Mouse (Mus musculus) erythroblast, embryonic 14.5 days (primary cell): ENCODE data around the gene E2f8. TPM values are rescaled to one million over a fixed set of nuclear protein-coding genes. Genes with fewer than 3 reads are reported as not detected.

Experiments used
- H3K27me3 ChIP-seq: 2 replicates; pipeline ENCODE4 v1.6.1; 2012; ENCODE audit warnings: inconsistent platforms; ENCODE audit not compliant: control insufficient read depth
- H3K36me3 ChIP-seq: 2 replicates; pipeline ENCODE4 v1.6.1; 2012; ENCODE audit warnings: mild to moderate bottlenecking, inconsistent platforms; ENCODE audit not compliant: control insufficient read depth
- H3K4me1 ChIP-seq: 2 replicates; pipeline ENCODE4 v1.6.1; 2012; ENCODE audit warnings: inconsistent platforms; ENCODE audit not compliant: control insufficient read depth
- H3K4me3 ChIP-seq: replicated peaks from 2 replicates; pipeline ENCODE3; 2012; ENCODE audit warnings: moderate library complexity, mild to moderate bottlenecking, inconsistent platforms
- H3K9me3 ChIP-seq: 2 replicates; pipeline ENCODE4 v1.6.1; 2012; ENCODE audit warnings: low read length, inconsistent platforms, mixed read lengths; ENCODE audit not compliant: control insufficient read depth
- GATA1 ChIP-seq: IDR thresholded peaks from 2 replicates; pipeline ENCODE4 v1.6.1; 2012; ENCODE audit warnings: low read length, inconsistent platforms, mixed read lengths
- TAL1 ChIP-seq: IDR thresholded peaks from 3 replicates; pipeline ENCODE4 v1.6.1; 2012; ENCODE audit warnings: low read length, inconsistent platforms, mixed read lengths
- polyA plus RNA-seq: library from polyadenylated mRNA; stranded (reverse); fragments of >175 nt; gene quantifications from 2 replicates; pipeline ENCODE4 v1.2.3, GENCODE M21; 2012

The E2f8 gene
- polyA plus RNA-seq, 1 experiment = 19.5 TPM

DNA sequence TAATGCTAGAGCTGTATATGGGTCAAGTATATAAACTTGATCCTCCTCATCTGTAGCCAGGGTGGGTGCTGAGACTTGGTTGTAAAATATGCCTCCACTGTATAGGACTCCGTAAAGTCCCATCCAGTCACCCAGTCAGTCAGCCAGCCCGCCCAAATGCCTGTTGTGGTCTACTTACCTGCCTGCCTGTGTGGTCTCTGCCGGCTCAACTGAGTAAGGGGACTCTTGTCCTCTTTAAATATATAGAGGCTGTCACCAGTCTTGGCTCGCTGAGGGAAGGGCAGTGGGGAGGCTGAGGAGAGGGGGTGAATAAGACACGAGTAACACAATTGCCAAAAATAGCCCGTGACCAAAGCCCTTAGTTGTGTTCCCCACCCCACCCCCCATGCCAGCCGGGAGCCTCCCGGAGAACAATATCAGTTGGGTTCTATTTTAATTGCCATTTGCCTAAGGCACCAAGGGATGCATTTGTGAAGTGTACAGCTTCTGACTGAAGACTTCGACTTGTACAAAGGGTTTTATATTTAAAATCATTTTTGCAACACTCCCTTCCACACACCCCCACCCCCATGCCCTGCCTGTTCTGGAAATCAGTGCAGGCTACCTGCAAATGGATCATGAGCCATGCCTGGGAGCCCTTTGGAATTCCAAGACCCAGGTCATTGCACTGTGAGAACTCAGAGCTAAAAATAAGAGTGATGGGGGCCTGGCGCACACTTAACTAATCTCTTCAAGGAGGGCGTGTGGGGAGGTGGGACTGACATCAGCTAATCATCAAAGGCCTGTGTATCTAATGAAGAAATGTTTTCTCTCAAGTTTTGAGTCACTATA lies 33.4 kb downstream of the E2f8 start, which contains the start of gene Csrp3:
Csrp3 (minus strand) TSS at position 214 of the 831 bp plus-strand sequence.
- no peaks in the 10 kb centered on the region; the same call in 1 of the 2 replicates for H3K27me3 ChIP-seq
- no peaks in the 10 kb centered on the region for H3K36me3 ChIP-seq
- H3K4me3 ChIP-seq = no peak within 1 kb of the TSS
- no peaks in the 10 kb centered on the region for H3K9me3 ChIP-seq
- TF ChIP-seq GATA1 (no peak), TAL1 (no peak)
- peaks cover 7% of the 10 kb centered on the region for H3K4me1 ChIP-seq

DNA sequence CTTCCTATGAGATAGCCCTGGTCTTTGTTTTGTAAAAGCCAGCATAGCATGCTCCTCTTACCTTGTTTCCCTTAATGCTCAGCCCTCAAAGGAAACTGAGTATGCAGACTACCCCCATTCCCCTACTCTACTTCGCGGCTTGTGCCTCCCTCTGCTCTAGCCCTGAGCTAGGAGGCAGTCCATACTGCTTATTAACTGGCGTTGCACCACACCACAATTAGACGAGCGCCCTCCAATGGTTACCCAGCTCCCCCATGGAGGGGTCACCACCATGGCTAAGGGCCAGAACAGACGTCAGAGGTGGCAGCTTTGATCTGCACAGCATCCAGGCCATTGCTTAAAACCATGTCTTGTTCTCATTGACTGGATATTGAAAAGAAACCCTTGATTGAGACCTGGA lies 34.6 kb downstream of the E2f8 start:
- no peak overlapping the region for H3K4me3 ChIP-seq
- no peaks in the 10 kb centered on the region; the same call in 1 of the 2 replicates for H3K27me3 ChIP-seq
- no peaks in the 10 kb centered on the region for H3K36me3 ChIP-seq
- no peaks in the 10 kb centered on the region for H3K9me3 ChIP-seq
- TF ChIP-seq TAL1 (no peak), GATA1 (no peak)
- no peaks in the 10 kb centered on the region for H3K4me1 ChIP-seq

DNA sequence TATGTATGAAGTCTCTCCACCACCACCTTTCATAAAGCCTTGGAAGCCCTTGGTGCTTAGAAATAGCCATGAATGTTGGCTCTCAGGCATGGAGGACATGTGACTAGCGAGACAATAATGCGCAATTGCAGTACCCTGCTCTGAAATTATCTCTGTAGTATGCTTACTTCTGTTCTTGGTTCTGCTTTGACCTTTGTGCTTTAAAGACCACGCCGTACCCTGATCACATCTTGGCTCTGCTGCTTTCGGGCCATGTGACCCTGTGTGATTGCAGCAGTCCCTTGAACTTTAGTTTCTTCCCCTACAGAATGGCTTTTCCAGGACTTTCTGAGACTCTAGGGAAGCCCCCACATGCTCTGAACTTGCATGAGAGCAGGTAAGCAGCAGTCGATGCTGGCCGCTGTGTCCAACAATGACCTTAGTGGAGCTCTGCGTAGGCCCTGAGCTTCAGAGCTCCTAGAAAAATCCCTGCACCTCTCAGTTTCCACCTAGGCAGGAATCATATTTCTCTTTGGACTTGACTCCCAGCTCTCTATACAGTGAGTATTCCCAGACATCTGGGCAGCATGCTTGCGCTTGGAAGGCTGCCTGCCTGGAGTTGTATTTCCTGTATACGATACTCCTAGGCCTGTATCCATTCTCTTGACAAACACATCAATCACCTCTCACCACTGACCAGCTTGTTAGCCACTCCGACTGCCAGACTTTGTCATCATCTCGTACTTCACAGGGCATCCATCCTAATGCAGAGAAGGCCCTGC lies 36.0 kb downstream of the E2f8 start:
- Histone ChIP-seq H3K36me3 (no peaks in the 10 kb centered on the region), H3K27me3 (no peaks in the 10 kb centered on the region; the same call in 1 of the 2 replicates), H3K4me1 (no peaks in the 10 kb centered on the region), H3K9me3 (no peaks in the 10 kb centered on the region), H3K4me3 (no peak overlapping the region)
- TF ChIP-seq TAL1 (no peak), GATA1 (no peak)

DNA sequence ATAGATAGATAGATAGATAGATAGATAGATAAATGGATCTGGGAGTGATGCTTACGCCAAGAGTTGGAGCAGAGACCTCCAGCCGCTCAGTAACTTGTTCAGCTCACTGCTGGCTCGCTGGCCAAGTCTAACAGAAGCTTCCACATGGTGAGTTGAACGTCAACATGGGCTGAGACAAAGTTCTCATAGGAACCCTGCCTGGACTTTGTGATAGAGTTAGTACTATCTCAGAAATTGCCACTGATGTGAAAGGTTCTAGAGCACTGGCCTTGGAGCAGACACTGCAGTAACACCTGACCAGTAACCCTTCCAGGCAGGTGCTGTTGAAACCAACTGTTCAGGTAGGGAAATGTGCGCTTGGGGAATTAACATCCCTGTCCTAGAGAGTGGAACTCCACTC lies 37.9 kb downstream of the E2f8 start:
- TF ChIP-seq TAL1 = no peak
- no peak for TF ChIP-seq GATA1
- H3K4me3 ChIP-seq = no peak overlapping the region
- H3K4me1 ChIP-seq = no peaks in the 10 kb centered on the region
- no peaks in the 10 kb centered on the region for H3K36me3 ChIP-seq
- H3K27me3 ChIP-seq = no peaks in the 10 kb centered on the region; the same call in 1 of the 2 replicates
- no peaks in the 10 kb centered on the region for H3K9me3 ChIP-seq

DNA sequence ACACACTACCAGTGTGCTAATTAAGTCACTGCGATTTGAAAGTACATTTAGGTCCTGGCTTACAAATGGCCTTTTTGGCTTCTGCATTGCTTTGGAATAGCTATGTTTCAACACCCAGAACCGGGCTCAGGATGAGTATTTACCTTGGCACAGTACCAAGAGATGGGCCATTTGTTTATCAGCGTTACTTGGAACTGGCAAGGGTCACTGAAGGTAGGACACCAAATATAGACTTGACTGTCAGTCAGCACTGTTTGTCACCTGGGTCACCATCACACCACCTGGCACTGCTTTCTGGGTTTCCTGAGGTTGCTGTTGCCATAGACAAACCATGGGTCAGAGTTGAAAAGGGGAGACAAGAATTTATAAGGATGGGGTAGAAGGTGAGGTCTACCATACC lies 39.0 kb downstream of the E2f8 start:
- H3K4me1 ChIP-seq = no peaks in the 10 kb centered on the region

DNA sequence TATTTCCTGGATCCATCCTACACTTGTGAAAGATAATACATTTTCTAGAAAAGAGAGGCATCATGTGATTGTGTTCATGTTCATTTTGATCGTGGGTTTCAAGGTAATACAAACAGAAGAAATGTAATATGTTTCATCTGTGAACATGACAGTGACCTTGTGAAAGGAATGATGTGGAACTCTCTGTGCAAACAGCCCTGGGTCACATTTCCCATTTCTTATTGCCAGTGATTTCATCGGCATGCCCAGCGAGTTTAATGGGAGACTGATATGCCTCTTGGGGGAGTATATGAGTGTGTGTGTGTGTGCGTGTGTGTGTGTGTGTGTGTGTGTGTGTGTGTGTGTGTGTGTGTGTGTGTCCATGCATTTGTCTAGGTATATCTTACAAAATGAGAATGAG lies 39.9 kb downstream of the E2f8 start:
- no peaks in the 10 kb centered on the region for H3K36me3 ChIP-seq
- H3K4me1 ChIP-seq = no peaks in the 10 kb centered on the region
- TF ChIP-seq GATA1 = no peak
- TF ChIP-seq TAL1 = no peak
- no peaks in the 10 kb centered on the region for H3K9me3 ChIP-seq
- H3K27me3 ChIP-seq = no peaks in the 10 kb centered on the region
- H3K4me3 ChIP-seq = no peak overlapping the region

More for the DNA sequence above, 39.0 kb downstream of the E2f8 start:
- TF ChIP-seq GATA1 = no peak
- no peak for TF ChIP-seq TAL1
- H3K4me3 ChIP-seq = no peak overlapping the region
- H3K27me3 ChIP-seq = no peaks in the 10 kb centered on the region
- H3K36me3 ChIP-seq = no peaks in the 10 kb centered on the region
- no peaks in the 10 kb centered on the region for H3K9me3 ChIP-seq

DNA sequence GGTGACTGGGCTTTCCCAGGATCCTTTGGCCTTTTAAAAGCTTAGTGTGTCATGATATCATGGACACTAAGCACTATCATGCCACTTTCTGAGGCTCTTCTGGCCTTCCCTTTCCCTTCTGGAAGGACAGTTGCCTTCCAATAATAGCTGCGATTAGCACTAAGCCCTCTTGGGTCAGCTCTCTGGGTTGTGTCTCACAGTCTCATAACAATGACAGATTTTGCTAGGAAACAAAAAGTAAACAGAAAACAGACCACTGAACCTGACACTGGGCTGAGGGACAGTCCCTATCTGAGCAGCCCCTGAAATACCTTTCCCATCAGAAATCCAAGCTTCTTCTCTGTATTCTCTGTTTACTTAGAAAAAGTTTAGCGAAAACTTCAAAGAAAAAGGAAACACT lies 40.9 kb downstream of the E2f8 start:
- Histone ChIP-seq H3K27me3 (no peaks in the 10 kb centered on the region), H3K4me3 (no peak overlapping the region), H3K9me3 (no peaks in the 10 kb centered on the region), H3K4me1 (no peaks in the 10 kb centered on the region), H3K36me3 (no peaks in the 10 kb centered on the region)
- no peak for TF ChIP-seq TAL1
- no peak for TF ChIP-seq GATA1

DNA sequence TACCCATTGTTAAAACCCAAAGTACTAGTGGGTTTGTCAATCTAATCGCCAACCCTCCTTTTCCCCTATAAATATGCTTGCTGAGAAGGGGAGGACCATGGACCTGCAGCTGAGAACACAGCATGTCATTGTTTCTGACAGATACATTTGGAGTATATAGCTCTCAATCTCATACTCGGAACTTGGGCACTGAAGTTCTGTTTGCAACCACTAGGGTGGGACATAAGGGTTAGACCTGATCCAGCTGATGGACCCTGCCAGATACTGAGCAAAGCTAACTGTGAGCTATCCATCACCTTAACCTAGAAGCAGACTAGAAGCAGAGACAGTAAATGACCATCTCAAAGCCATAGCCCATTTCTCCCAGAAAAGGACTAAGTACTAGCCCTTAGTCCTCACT lies 43.0 kb downstream of the E2f8 start:
- H3K4me1 ChIP-seq = no peaks in the 10 kb centered on the region
- H3K9me3 ChIP-seq = no peaks in the 10 kb centered on the region
- H3K36me3 ChIP-seq = no peaks in the 10 kb centered on the region
- no peaks in the 10 kb centered on the region for H3K27me3 ChIP-seq
- TF ChIP-seq GATA1 (no peak), TAL1 (no peak)
- H3K4me3 ChIP-seq = no peak overlapping the region

DNA sequence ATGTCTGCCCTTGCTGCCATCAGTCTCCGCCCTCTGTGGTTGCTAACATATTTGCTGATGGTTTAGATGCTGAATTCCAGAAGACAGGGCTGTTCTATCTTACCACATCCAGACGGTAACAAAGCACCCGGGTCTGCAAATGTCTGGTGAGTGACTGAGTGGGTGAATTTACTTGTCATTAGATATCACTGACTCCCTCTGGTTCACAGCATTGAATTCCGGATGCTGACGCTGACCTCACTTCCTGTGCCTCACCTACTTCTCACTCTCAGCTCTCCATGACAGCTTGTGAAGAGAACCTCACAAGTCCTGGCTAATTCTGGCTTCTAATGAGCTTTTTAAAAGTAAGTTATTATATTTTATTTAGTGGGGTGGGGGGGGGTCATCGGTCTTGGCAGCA lies 44.4 kb downstream of the E2f8 start:
- Histone ChIP-seq H3K36me3 (no peaks in the 10 kb centered on the region), H3K9me3 (no peaks in the 10 kb centered on the region), H3K4me3 (no peak overlapping the region), H3K27me3 (no peaks in the 10 kb centered on the region), H3K4me1 (no peaks in the 10 kb centered on the region)
- TF ChIP-seq GATA1 = no peak
- no peak for TF ChIP-seq TAL1
